Mouse (Mus musculus): Measurements from ENCODE around the gene 3830406C13Rik. TPM values are rescaled to one million over a fixed set of nuclear protein-coding genes. Genes with fewer than 3 reads are reported as not detected.
A peak's percentile ranks its signal among the peaks of the same experiment; 100 is the strongest.

3830406C13Rik gene
- polyA plus RNA-seq, 1 experiment from 2014 or later = 25.4 TPM

DNA sequence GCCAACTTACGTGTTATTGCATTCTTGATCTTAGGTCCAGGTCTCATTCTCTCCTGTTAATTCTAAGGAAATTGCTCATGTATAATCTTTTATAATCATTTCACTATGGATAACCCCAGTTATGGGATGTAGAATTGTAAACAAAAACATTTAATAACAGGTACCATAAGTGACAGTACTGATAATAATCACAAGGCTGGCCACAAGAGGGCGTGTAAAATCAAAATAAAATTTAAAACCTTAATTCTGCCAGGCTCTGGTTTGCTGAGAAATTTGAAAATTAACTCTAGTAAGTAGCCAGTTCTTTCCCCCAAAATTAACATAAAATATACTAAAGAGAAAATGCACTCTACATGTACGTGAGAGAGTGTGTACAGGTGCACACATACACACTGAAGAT lies 16.7 kb downstream of the 3830406C13Rik start:
- Histone ChIP-seq H3K27ac (ENCODE audit: low read depth, low read length) (no peak overlapping the region), H3K4me2 (no peak overlapping the region), H3K9ac (ENCODE audit: low read length) (no peak overlapping the region), H3K9me3 (ENCODE audit: control insufficient read depth, low read length) (no peaks in the 10 kb centered on the region), H3K27me3 (ENCODE audit: control insufficient read depth, insufficient read depth, low read length) (no peaks in the 10 kb centered on the region), H3K4me3 (ENCODE audit: low read depth, low read length) (no peak overlapping the region), H3K4me1 (ENCODE audit: control insufficient read depth, insufficient read depth, low read length) (no peaks in the 10 kb centered on the region), H3K36me3 (ENCODE audit: control insufficient read depth, insufficient read depth, low read length) (no peaks in the 10 kb centered on the region)
- DNase-seq (ENCODE audit: low spot score, missing footprints) = peak; percentile 79
- WGBS = 69% methylated on average over 3 of the region's 3 CpGs
- no peak for ATAC-seq (ENCODE audit: low FRiP score)

DNA sequence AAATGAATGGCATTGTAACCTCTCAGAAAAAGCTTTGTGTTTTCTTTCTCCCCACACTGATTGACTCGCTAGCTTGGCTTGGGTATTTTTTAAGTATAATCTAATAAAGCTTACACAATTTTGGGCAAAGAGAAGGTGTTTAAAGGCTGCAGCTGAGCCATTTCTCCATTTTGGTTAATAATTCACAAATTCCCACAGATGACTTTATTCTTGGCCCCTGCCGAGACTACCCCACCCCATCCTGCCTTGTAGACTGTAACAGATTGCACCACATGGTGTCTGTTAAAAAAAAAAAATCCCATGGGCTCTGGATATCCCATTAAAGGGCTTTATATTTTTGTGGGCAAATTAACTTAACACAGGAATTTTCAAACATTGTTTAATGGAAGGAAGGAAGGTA lies 19.1 kb downstream of the 3830406C13Rik start:
- H3K27me3 ChIP-seq (ENCODE audit: control insufficient read depth, insufficient read depth, low read length) = no peaks in the 10 kb centered on the region
- H3K4me3 ChIP-seq (ENCODE audit: low read depth, low read length) = no peak overlapping the region
- no peak overlapping the region for H3K4me2 ChIP-seq
- H3K4me1 ChIP-seq (ENCODE audit: control insufficient read depth, insufficient read depth, low read length) = no peaks in the 10 kb centered on the region
- 76% methylated on average over 2 of the region's 2 CpGs for WGBS
- ATAC-seq (ENCODE audit: low FRiP score) = no peak
- H3K9ac ChIP-seq (ENCODE audit: low read length) = no peak overlapping the region
- no peaks in the 10 kb centered on the region for H3K9me3 ChIP-seq (ENCODE audit: control insufficient read depth, low read length)
- DNase-seq (ENCODE audit: low spot score, missing footprints) = peak; percentile 14
- no peaks in the 10 kb centered on the region for H3K36me3 ChIP-seq (ENCODE audit: control insufficient read depth, insufficient read depth, low read length)
- no peak overlapping the region for H3K27ac ChIP-seq (ENCODE audit: low read depth, low read length)

DNA sequence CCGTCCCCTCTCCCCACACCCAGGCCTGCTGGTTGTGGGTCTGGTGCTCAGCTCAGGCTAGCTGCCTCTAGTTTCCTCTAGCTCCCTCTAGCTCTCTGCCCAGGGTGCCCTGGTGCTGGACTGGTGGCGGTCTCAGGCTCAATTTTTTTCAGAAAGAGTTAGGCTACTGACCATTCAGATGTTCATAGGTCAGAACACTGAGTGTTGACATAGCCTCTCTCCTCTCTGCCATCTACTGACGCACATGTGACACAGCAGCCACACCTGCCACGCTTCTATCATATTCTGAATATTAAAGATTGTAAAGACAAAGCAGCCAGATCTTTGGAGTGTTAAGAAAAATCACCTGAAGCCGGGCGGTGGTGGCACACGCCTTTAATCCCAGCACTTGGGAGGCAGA lies 49.6 kb downstream of the 3830406C13Rik start:
- peak; percentile 56 for DNase-seq (ENCODE audit: low spot score, missing footprints)
- ATAC-seq (ENCODE audit: low FRiP score) = no peak
- Histone ChIP-seq H3K27ac (ENCODE audit: low read depth, low read length) (no peak overlapping the region), H3K9me3 (ENCODE audit: control insufficient read depth, low read length) (no peaks in the 10 kb centered on the region), H3K4me3 (ENCODE audit: low read depth, low read length) (no peak overlapping the region), H3K9ac (ENCODE audit: low read length) (no peak overlapping the region), H3K4me1 (ENCODE audit: control insufficient read depth, insufficient read depth, low read length) (0 out of 2 replicates have a peak, but pooled peaks cover 3% of the 10 kb centered on the region), H3K4me2 (no peak overlapping the region), H3K27me3 (ENCODE audit: control insufficient read depth, insufficient read depth, low read length) (peaks cover 52% of the 10 kb centered on the region), H3K36me3 (ENCODE audit: control insufficient read depth, insufficient read depth, low read length) (no peaks in the 10 kb centered on the region)
- 85% methylated on average over 7 of the region's 7 CpGs for WGBS

DNA sequence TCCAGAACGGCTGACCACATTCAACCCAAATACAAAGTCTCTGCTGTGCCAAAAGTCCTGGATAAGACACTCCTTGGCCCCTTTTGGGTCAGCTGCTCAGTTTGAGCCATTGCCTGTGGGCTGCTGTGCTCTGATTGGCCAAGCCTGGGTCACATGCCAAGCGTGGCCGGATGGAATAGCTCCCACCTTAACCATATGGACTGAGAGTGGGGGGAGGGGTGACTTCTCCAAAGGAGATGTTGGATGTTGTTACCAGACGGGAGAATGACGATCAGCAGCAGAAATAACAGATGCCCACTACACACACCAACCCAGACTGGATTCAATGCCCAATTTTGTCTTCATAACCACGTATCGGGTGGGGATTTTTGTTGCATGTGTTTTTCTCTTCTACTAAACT lies 51.0 kb downstream of the 3830406C13Rik start:
- Histone ChIP-seq H3K36me3 (ENCODE audit: control insufficient read depth, insufficient read depth, low read length) (no peaks in the 10 kb centered on the region), H3K27me3 (ENCODE audit: control insufficient read depth, insufficient read depth, low read length) (peaks cover 64% of the 10 kb centered on the region), H3K9ac (ENCODE audit: low read length) (no peak overlapping the region), H3K4me2 (no peak overlapping the region), H3K4me3 (ENCODE audit: low read depth, low read length) (no peak overlapping the region), H3K9me3 (ENCODE audit: control insufficient read depth, low read length) (no peaks in the 10 kb centered on the region), H3K4me1 (ENCODE audit: control insufficient read depth, insufficient read depth, low read length) (0 out of 2 replicates have a peak, but pooled peaks cover 3% of the 10 kb centered on the region), H3K27ac (ENCODE audit: low read depth, low read length) (no peak overlapping the region)
- no peak for DNase-seq (ENCODE audit: low spot score, missing footprints)
- peak; percentile 47; the same call in 1 of the 2 replicates for ATAC-seq (ENCODE audit: low FRiP score)
- 51% methylated on average over 7 of the region's 7 CpGs for WGBS

DNA sequence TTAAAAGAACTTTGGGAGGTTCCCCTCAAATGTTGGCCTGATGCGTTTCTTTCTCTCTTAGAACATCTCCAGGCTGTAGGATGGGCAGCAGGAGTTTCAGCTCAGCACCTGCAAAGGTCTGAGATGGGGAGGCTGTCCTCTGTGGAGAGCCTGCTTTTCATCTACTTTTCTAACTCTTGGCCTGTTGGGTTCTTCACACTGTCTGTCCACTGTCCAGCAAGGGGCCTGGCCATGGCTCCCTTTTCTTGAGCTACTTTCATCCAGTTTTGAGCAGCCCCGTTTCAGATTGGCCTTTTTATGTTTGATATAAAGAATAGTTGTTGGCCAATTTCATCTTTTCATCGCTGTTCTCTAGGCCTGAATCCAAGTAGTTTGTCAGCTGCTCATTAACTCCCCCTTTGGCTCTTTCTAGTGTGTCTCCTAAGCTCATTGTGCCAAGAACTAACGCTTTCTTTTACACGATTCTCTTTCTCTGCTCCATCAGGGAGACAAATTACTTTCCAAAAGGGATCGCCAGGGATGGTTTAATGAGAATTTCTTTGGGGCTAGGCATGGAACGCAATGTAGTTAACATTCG lies 53.5 kb downstream of the 3830406C13Rik start:
- Histone ChIP-seq H3K4me3 (ENCODE audit: low read depth, low read length) (no peak overlapping the region), H3K9me3 (ENCODE audit: control insufficient read depth, low read length) (no peaks in the 10 kb centered on the region), H3K4me2 (no peak overlapping the region), H3K27me3 (ENCODE audit: control insufficient read depth, insufficient read depth, low read length) (peaks cover 86% of the 10 kb centered on the region), H3K9ac (ENCODE audit: low read length) (no peak overlapping the region), H3K27ac (ENCODE audit: low read depth, low read length) (no peak overlapping the region), H3K36me3 (ENCODE audit: control insufficient read depth, insufficient read depth, low read length) (no peaks in the 10 kb centered on the region), H3K4me1 (ENCODE audit: control insufficient read depth, insufficient read depth, low read length) (peaks cover 8% of the 10 kb centered on the region)
- WGBS = 2% methylated on average over 8 of the region's 8 CpGs
- no peak for DNase-seq (ENCODE audit: low spot score, missing footprints)
- no peak for ATAC-seq (ENCODE audit: low FRiP score)

DNA sequence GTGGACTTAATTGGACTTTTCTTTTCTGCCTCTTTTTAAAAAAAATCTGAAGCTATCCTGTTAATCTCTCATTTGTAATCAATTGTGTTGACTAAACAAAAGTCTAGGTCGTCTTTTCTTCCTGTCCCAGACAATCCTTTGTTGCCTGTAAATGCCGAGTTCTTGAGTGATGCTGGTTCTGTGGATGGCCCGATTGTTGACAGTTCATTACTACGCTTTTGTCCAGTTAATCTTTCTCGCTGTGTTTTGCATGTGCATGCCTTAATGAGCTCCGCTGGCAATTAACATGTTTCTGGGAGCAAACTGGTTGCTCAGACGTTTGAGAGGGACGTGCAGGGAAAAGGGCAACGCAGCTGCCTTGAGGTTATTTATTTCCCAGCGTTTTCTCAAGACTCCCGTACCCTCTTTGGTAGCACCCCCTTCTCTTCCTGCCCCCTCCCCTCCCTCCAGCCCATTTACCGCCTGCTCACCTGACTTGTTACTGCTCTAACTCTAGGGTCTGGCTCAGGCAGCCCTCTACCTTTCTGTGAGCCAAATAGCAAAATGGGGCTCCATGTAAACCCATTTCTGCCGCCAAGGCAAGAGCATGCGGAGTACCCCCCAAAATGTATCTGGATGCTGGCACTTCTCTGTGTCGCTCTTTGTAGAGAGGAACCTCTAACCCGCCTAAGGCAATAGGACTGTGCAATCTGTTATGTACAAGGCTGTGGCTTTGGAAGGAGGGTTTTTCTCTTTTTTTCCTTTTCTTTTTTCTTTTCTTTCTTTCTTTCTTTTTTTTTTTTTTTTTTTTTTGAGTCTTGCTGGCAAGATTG lies 54.2 kb downstream of the 3830406C13Rik start:
- H3K4me2 ChIP-seq = no peak overlapping the region

DNA sequence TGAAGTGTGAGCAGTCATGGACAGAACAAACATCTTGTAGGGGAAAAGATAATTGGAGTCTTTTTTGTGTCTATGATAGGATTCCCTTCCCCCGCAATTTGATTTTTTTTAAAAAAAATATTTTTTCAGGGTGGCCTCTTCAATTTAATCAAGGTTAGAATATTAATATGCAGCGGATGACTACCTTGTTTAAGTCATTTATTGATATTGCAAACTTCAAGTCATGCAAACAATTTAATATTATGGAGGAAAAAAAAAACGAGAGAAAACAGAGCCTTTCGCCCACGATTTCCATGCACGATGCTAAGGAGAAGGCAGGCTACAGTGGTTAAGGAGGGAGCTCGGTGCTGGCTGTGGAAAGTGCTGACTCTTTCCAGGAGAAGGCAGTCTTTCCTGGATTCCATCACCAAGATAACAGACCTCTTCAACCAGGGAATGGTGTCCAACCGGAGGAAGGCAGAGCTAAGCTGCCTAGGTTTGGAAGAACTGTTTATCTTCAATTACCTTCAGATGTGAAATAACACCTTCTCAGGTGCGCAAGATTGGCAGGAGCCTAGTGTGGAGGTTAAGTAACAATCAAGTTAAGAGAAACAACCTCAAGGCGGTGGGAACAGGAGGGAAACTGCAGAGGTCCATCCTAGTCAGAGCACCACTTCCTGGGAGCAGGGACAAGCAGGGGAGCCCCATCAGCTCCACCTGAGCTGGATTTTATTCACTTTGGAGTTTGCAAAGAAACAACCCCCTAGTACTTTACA lies 55.0 kb downstream of the 3830406C13Rik start:
- no peak overlapping the region for H3K4me3 ChIP-seq (ENCODE audit: low read depth, low read length)
- no peak for ATAC-seq (ENCODE audit: low FRiP score)
- no peak overlapping the region for H3K9ac ChIP-seq (ENCODE audit: low read length)

More for the DNA sequence above, 54.2 kb downstream of the 3830406C13Rik start:
- Histone ChIP-seq H3K9ac (ENCODE audit: low read length) (no peak overlapping the region), H3K9me3 (ENCODE audit: control insufficient read depth, low read length) (no peaks in the 10 kb centered on the region), H3K27me3 (ENCODE audit: control insufficient read depth, insufficient read depth, low read length) (peaks cover 93% of the 10 kb centered on the region), H3K36me3 (ENCODE audit: control insufficient read depth, insufficient read depth, low read length) (no peaks in the 10 kb centered on the region), H3K4me3 (ENCODE audit: low read depth, low read length) (no peak overlapping the region), H3K27ac (ENCODE audit: low read depth, low read length) (no peak overlapping the region), H3K4me1 (ENCODE audit: control insufficient read depth, insufficient read depth, low read length) (peaks cover 8% of the 10 kb centered on the region)
- WGBS = 1% methylated on average over 16 of the region's 16 CpGs
- DNase-seq (ENCODE audit: low spot score, missing footprints) (peak; percentile 94), ATAC-seq (ENCODE audit: low FRiP score) (peak; percentile 22; the same call in 1 of the 2 replicates)

DNA sequence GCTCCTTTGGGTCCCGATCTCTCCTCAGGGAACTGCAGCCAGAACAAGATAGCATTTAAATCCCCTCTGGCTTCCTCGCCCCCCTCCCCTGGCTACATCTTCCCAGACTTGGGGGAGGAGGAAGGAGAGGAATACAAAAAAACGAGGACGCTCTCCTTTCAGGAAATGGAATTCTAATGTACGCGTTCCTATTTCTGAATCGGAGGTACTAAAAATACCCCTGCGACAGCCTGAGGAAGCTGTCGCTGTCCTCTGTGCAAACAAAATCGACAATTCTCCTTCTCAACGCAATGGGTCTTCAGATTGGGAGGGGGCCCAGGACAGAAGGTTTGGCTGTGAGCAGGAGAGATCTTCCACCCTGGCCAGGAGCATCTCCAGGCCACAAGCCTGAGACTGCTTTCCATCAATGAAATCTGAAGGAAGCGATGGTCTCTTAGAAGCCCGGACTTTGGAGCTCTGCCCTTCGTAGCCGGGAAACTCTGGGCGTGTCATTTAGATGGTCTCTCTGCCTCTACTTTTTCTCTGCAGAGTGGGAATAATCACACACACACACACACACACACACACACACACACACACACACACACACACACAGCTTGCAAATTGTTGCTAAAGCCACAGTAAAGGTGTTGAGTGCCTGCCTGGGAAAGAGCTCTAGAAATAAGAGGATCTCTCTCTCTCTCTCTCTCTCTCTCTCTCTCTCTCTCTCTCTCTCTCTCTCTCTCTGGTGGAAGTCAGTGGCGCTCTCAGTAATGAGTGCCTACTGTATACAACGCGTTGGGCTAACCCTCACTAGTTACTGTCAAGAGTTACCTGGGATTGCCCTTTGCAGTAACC lies 56.5 kb downstream of the 3830406C13Rik start:
- Histone ChIP-seq H3K36me3 (ENCODE audit: control insufficient read depth, insufficient read depth, low read length) (no peaks in the 10 kb centered on the region), H3K9ac (ENCODE audit: low read length) (no peak overlapping the region), H3K9me3 (ENCODE audit: control insufficient read depth, low read length) (no peaks in the 10 kb centered on the region), H3K4me2 (0 out of 2 replicates have a peak overlapping the region, but pooled peaks have one; percentile 9), H3K27ac (ENCODE audit: low read depth, low read length) (no peak overlapping the region), H3K4me3 (ENCODE audit: low read depth, low read length) (no peak overlapping the region), H3K4me1 (ENCODE audit: control insufficient read depth, insufficient read depth, low read length) (peaks cover 11% of the 10 kb centered on the region), H3K27me3 (ENCODE audit: control insufficient read depth, insufficient read depth, low read length) (peaks cover 99% of the 10 kb centered on the region)
- DNase-seq (ENCODE audit: low spot score, missing footprints) (peak; percentile 93), ATAC-seq (ENCODE audit: low FRiP score) (no peak)
- under 1% methylated on average over 19 of the region's 19 CpGs for WGBS

More for the DNA sequence above, 55.0 kb downstream of the 3830406C13Rik start:
- Histone ChIP-seq H3K4me2 (no peak overlapping the region), H3K36me3 (ENCODE audit: control insufficient read depth, insufficient read depth, low read length) (no peaks in the 10 kb centered on the region), H3K27me3 (ENCODE audit: control insufficient read depth, insufficient read depth, low read length) (peaks cover 99% of the 10 kb centered on the region), H3K4me1 (ENCODE audit: control insufficient read depth, insufficient read depth, low read length) (peaks cover 8% of the 10 kb centered on the region), H3K9me3 (ENCODE audit: control insufficient read depth, low read length) (no peaks in the 10 kb centered on the region), H3K27ac (ENCODE audit: low read depth, low read length) (no peak overlapping the region)
- 2% methylated on average over 10 of the region's 10 CpGs for WGBS
- peak; percentile 91 for DNase-seq (ENCODE audit: low spot score, missing footprints)
